Mouse (Mus musculus): ENCODE measurements around the gene Klra3. TPM values are rescaled to one million over a fixed set of nuclear protein-coding genes. Genes with fewer than 3 reads are reported as not detected.
"Not testable (repeated sequence)": the region's sequence is repeated elsewhere in the genome, so short reads cannot be mapped to it uniquely, and the experiment has no call there.

Gene Klra3
- total RNA-seq (2021): not detected
- long read RNA-seq, experiment 1: 0 reads
- long read RNA-seq, experiment 2: 0 reads

DNA sequence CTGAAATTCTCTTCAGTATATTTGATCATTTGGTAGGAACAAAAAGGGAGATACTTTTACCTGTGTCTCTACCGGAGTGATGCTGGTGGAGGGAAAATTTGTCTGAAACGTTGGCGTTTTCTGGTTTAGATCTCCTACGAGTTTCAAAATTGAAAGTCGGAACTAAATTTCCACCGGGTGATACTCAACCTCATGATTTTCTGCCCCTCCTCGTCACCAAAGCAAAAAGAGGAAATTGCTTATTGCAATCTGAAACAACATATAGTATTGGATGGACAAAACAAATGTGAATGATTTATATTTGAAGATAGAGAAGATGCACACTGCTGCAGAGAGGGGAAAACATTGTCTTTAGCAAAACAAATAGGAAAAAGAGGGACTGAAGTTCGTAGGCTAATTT is at the start of gene Klra3:
Klra3 (minus strand) TSS at position 164 of the 400 bp plus-strand sequence.
- DNase-seq: no peak

DNA sequence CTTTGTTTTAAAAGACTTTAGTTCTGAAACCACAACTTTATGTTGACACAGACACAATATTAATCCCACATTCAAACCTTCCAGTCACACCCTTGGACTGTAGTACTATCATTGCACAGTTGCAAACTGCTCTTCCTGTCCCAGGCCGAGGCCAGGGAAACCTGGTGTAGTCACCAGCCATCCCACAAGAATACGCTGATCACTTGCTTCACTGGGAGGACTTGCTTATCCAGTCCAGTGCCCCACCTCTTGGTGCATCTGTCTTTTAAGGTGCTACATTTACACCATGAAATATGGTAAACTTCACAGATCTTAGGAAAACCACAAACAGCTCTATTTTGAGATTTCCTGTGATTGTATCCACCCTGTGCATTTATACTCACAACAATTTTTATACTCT is 49.4 kb upstream of the Klra3 start, which contains the start of gene Klra1:
Klra1 (minus strand) TSS at position 125 of the 400 bp plus-strand sequence.
- no peak for DNase-seq

DNA sequence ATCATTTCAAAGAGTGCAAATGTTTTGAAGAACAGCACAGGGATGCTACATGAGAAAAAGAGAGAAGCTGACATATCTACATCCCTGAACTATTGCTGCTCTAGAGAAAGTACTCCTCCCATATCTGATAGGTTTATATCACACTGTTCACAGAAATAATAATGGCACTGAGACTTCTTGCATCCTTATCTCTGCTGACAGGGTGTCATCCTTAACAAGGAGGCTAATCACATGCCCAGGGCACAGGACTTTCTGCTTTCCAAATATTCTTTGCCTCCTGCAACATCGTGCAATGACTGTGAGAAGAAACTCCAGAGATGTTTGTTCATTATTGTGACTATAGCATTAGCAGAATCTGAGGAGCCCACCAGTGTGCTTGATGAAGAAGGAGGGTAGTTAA is 48.4 kb upstream of the Klra3 start:
- no peak for DNase-seq

DNA sequence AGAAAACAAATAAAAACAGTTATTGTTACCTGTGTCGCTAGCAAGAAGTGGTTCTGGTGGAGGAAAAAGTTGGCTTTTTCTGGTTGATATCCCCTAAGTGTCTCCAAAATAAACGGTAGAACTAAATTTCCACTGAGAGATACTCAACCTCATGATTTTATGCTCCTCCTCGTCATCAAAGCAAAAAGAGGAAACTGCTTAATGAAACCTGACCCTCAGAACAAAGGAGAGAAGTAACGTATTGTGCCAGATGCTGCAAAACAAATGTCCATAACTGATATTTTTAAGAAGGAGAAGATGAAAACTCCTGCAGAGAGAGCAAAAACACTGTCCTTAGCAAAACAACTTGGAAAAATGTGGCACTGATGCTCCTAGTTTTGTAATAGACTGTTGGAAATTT is 45.0 kb upstream of the Klra3 start:
- no peak for DNase-seq

DNA sequence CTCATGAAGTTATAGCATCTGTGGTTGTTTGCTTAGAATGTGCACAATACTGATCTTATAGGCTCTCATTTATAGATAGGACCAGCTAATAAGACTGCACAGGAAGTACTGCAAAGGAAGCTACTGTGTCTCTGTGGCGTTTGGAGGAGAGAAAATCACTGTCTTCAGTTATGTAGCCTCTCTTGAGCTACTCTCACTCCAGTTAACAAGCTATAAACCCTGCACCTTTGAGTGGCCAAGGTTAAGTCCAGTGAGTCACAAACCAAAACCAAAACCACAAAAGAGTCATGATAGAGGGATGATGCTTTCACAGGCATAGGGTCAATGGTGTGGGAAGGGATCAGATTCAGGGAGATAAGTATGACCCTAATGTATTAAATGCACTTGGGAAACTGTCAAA is 8.0 kb upstream of the Klra3 start:
- DNase-seq: not testable (repeated sequence)

DNA sequence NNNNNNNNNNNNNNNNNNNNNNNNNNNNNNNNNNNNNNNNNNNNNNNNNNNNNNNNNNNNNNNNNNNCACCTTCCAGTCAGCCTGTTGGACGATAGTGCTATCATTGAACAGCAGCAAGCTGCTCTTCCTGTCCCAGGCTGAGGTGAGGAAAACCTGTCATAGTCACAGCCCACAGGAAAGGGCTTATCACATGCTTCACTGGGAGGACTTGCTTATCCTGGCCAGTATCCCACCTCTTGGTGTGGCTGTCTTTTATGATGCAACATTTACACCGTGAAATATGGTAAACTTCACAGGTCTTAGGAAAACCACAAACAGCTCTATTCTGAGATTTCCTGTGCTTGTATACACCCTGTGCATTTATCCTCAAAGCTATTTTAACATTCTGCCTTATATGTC is 4.6 kb upstream of the Klra3 start:
- not testable (repeated sequence) for DNase-seq

DNA sequence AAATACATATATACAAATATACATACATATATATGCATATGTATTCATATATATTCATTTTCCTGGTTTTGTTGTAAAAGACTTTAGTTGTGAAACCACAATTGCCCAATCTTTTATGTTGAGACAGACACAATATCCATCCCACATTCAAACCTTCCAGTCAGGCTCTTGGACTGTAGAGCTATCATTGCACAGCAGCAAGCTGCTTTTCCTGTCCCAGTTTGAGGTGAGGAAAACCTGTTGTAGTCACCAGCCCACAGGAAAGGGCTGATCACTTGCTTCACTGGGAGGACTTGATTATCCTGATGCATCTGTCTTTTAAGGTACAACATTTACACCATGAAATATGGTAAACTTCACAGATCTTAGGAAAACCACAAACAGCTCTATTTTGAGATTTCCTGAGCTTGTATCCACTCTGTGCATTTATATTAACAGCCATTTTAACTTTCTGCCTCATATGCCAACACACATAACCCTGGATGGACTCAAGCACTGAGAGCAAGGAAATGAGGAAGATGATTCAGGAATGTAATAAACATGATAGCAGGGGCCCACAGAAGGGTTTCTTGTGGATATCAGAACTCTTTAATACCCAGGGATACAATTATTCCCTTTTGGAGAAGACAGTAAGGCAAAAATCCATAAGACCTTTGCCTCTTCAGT is 49.3 kb downstream of the Klra3 start:
- DNase-seq: no peak

DNA sequence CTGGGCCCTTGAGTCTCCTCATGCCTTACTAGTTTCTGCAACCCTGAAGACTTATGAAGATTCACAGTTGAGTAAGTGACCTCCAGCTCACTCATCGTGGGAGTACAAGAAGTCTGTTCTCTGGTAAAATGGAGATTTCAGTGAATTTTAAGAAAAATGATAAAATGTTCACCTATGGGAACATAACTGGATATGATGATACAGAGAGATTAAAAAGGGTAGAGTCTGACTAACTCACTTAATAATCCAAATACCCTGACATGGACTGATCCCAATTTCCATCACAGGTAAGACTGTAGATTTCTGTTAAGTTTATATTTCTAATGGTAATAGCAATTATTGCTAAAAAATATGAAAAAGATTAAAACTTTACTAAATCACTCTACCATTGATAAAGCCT is 55.5 kb downstream of the Klra3 start, which contains the start of gene Klra10:
Klra10 (minus strand) TSS at position 101 of the 400 bp plus-strand sequence.
- DNase-seq: not testable (repeated sequence)

Other genes starting within 250 kb of the Klra3 start
- gene Klra8, start 207.7 kb downstream of the Klra3 start, total RNA-seq (2021): not detected
- not detected for gene Klra9, start 144.5 kb downstream of the Klra3 start, total RNA-seq (2021)
- gene Klra7, start 104.3 kb downstream of the Klra3 start, total RNA-seq (2021): not detected
- not detected for gene Klra10, start 55.6 kb downstream of the Klra3 start, total RNA-seq (2021)
- gene Klra1, start 49.3 kb upstream of the Klra3 start, total RNA-seq (2021): not detected

Data from adrenal gland, postnatal 36 days (tissue).